Mouse (Mus musculus): ENCODE data around the gene Mrap.

- no peak for TF ChIP-seq CTCF (IDR thresholded peaks at IDR 0.05; ENCODE audit: low read depth, low read length)
- TF ChIP-seq POLR2A (IDR thresholded peaks at IDR 0.05; ENCODE audit: borderline replicate concordance, low read depth, low read length), result no peak
Observed at GRCm38 (mm10) chr16:90704161-90704825, 33.7 kb upstream of the Mrap start.
